In genomic region chr5:73743953-73744352, GRCm38 (mm10) we compare ENCODE assay signal across 28 mouse cellular contexts.
"Had no signal": no experiment of that assay in that cellular context is flagged by ENCODE, and none has a peak within 500 bp of the region (broad histone marks: within the 10 kb centered on the region; RNA-seq: fewer than 3 reads in every experiment).

No protein-coding gene starts in this region.

- ATAC-seq: forebrain, embryonic 13.5 days; forebrain, embryonic 14.5 days; forebrain, embryonic 15.5 days; forebrain, embryonic 16.5 days; forebrain, postnatal 0 days had no signal

- H3K27me3 ChIP-seq: embryonic facial prominence, embryonic 12.5 days; embryonic facial prominence, embryonic 13.5 days; embryonic facial prominence, embryonic 15.5 days; forebrain, embryonic 13.5 days; forebrain, embryonic 15.5 days had no signal

- H3K9me3 ChIP-seq: embryonic facial prominence, embryonic 10.5 days; embryonic facial prominence, embryonic 12.5 days; embryonic facial prominence, embryonic 13.5 days; embryonic facial prominence, embryonic 15.5 days; forebrain, embryonic 10.5 days; forebrain, embryonic 12.5 days; forebrain, embryonic 13.5 days; forebrain, embryonic 15.5 days had no signal

- H3K9ac ChIP-seq: embryonic facial prominence, embryonic 12.5 days; embryonic facial prominence, embryonic 13.5 days; embryonic facial prominence, embryonic 15.5 days; forebrain, embryonic 12.5 days; forebrain, embryonic 13.5 days; forebrain, embryonic 15.5 days; forebrain, postnatal 0 days had no signal

- H3K36me3 ChIP-seq: embryonic facial prominence, embryonic 10.5 days; embryonic facial prominence, embryonic 12.5 days; embryonic facial prominence, embryonic 13.5 days; embryonic facial prominence, embryonic 15.5 days; forebrain, embryonic 10.5 days; forebrain, embryonic 12.5 days; forebrain, embryonic 15.5 days had no signal

- H3K4me3 ChIP-seq: embryonic facial prominence, embryonic 10.5 days; embryonic facial prominence, embryonic 12.5 days; embryonic facial prominence, embryonic 13.5 days; embryonic facial prominence, embryonic 15.5 days; erythroblast, embryonic 14.5 days; forebrain, embryonic 10.5 days; forebrain, embryonic 12.5 days; forebrain, embryonic 13.5 days; forebrain, embryonic 15.5 days; gastrocnemius, adult 2 months; heart, adult 2 months had no signal

- H3K27ac ChIP-seq: embryonic facial prominence, embryonic 10.5 days; embryonic facial prominence, embryonic 12.5 days; embryonic facial prominence, embryonic 13.5 days; embryonic facial prominence, embryonic 15.5 days; forebrain, embryonic 10.5 days; forebrain, embryonic 12.5 days; forebrain, embryonic 13.5 days; forebrain, embryonic 15.5 days; gastrocnemius, adult 2 months; heart, adult 2 months had no signal

- H3K4me1 ChIP-seq: forebrain, embryonic 10.5 days; forebrain, embryonic 12.5 days; forebrain, embryonic 13.5 days; forebrain, embryonic 15.5 days had no signal

- H3K4me2 ChIP-seq: embryonic facial prominence, embryonic 12.5 days; embryonic facial prominence, embryonic 13.5 days; embryonic facial prominence, embryonic 15.5 days; forebrain, embryonic 12.5 days; forebrain, embryonic 13.5 days; forebrain, embryonic 15.5 days had no signal

- DNase-seq: cerebellum, adult 2 months; cerebellum, adult 8-10 months; cerebellum, adult 9-10 months; cerebellum, adult 9-11 months; cerebellum, postnatal 10 days; cerebellum, postnatal 14 days; cerebellum, postnatal 25 days; cerebellum, postnatal 36 days; embryo, embryonic 11 days; forebrain, postnatal 0 days; gastrocnemius, adult 2 months; gastrocnemius, postnatal 10 days; gastrocnemius, postnatal 14 days; gastrocnemius, postnatal 25 days; gastrocnemius, postnatal 36 days; heart, adult 18-20 months; heart, adult 2 months had no signal
